Mouse (Mus musculus) retina, postnatal 1 day (tissue): ENCODE data around the gene Itgb2l.
A peak's percentile ranks its signal among the peaks of the same experiment; 100 is the strongest.
"Not testable (repeated sequence)": the region's sequence is repeated elsewhere in the genome, so short reads cannot be mapped to it uniquely, and the experiment has no call there.

Experiments used
- DNase-seq: peaks from one replicate; pipeline ENCODE4 v3.0.0-alpha.2; 2012

The Itgb2l gene

GRCm38 (mm10) chr16:96443468-96443867, at the start of gene Itgb2l:
Gene Itgb2l (minus strand): TSS chr16:96443619.
- no peak for DNase-seq

GRCm38 (mm10) chr16:96491530-96491929, 48.1 kb upstream of the Itgb2l start:
- no peak for DNase-seq

- no peak for DNase-seq
Observed at GRCm38 (mm10) chr16:96488038-96488437, 44.6 kb upstream of the Itgb2l start.

- DNase-seq: no peak
Observed at GRCm38 (mm10) chr16:96487007-96487684, 43.7 kb upstream of the Itgb2l start.

GRCm38 (mm10) chr16:96481791-96482190, 38.4 kb upstream of the Itgb2l start:
- no peak for DNase-seq

GRCm38 (mm10) chr16:96474185-96474584, 30.8 kb upstream of the Itgb2l start:
- DNase-seq: no peak

GRCm38 (mm10) chr16:96472816-96473215, 29.4 kb upstream of the Itgb2l start:
- no peak for DNase-seq

GRCm38 (mm10) chr16:96472361-96472760, 28.9 kb upstream of the Itgb2l start:
- DNase-seq: no peak

- peak; percentile 11 for DNase-seq
Observed at GRCm38 (mm10) chr16:96469640-96470039, 26.2 kb upstream of the Itgb2l start.

- peak; percentile 86 for DNase-seq
Observed at GRCm38 (mm10) chr16:96468698-96469097, 25.3 kb upstream of the Itgb2l start.

GRCm38 (mm10) chr16:96468011-96468410, 24.6 kb upstream of the Itgb2l start:
- DNase-seq: peak; percentile 14

- DNase-seq: peak; percentile 75
Observed at GRCm38 (mm10) chr16:96467445-96467844, 24.0 kb upstream of the Itgb2l start, which contains the start of gene Pcp4. Gene Pcp4 (plus strand): TSS chr16:96467606.

- DNase-seq: no peak
Observed at GRCm38 (mm10) chr16:96460788-96461187, 17.4 kb upstream of the Itgb2l start.

GRCm38 (mm10) chr16:96459356-96459755, 15.9 kb upstream of the Itgb2l start:
- no peak for DNase-seq

- no peak for DNase-seq
Observed at GRCm38 (mm10) chr16:96457612-96458011, 14.2 kb upstream of the Itgb2l start.

- DNase-seq: no peak
Observed at GRCm38 (mm10) chr16:96454086-96454485, 10.7 kb upstream of the Itgb2l start.

GRCm38 (mm10) chr16:96450871-96451270, 7.5 kb upstream of the Itgb2l start:
- not testable (repeated sequence) for DNase-seq

- no peak for DNase-seq
Observed at GRCm38 (mm10) chr16:96441826-96442225, 1.6 kb downstream of the Itgb2l start.

GRCm38 (mm10) chr16:96440871-96441270, 2.5 kb downstream of the Itgb2l start:
- peak; percentile 28 for DNase-seq

GRCm38 (mm10) chr16:96439682-96440081, 3.7 kb downstream of the Itgb2l start:
- no peak for DNase-seq

GRCm38 (mm10) chr16:96438946-96439345, 4.5 kb downstream of the Itgb2l start:
- no peak for DNase-seq

GRCm38 (mm10) chr16:96434024-96434785, 9.2 kb downstream of the Itgb2l start:
- no peak for DNase-seq

GRCm38 (mm10) chr16:96433266-96433665, 10.2 kb downstream of the Itgb2l start:
- no peak for DNase-seq

- DNase-seq: no peak
Observed at GRCm38 (mm10) chr16:96429046-96429445, 14.4 kb downstream of the Itgb2l start.
